Mouse (Mus musculus): ENCODE measurements around the gene Phldb2. TPM values are rescaled to one million over a fixed set of nuclear protein-coding genes. Genes with fewer than 3 reads are reported as not detected.

Phldb2 gene
- polyA plus RNA-seq, 1 experiment from 2014 or later, result 35.2 TPM

- H3K9ac ChIP-seq (ENCODE audit: low read length), result no peak overlapping the region
- WGBS, result 71% methylated on average over 5 of the region's 5 CpGs
- peaks cover 53% of the 10 kb centered on the region for H3K36me3 ChIP-seq (ENCODE audit: control insufficient read depth, insufficient read depth, low read length)
- no peaks in the 10 kb centered on the region for H3K4me1 ChIP-seq (replicated peaks; ENCODE audit: control insufficient read depth, insufficient read depth, low read length)
- H3K27me3 ChIP-seq (replicated peaks; ENCODE audit: control insufficient read depth, insufficient read depth, low read length), result no peaks in the 10 kb centered on the region
- no peak for DNase-seq (ENCODE audit: low spot score)
- no peaks in the 10 kb centered on the region for H3K9me3 ChIP-seq (ENCODE audit: control insufficient read depth, low read length)
- H3K27ac ChIP-seq (ENCODE audit: low read depth), result no peak overlapping the region
- no peak for ATAC-seq (replicated peaks; ENCODE audit: low FRiP score, low TSS enrichment, low read depth)
- no peak overlapping the region for H3K4me2 ChIP-seq (ENCODE audit: low read length)
- no peak overlapping the region for H3K4me3 ChIP-seq (ENCODE audit: low read depth, low read length)
These were observed 158.2 kb downstream of the Phldb2 start for GRCm38 (mm10) chr16:45795188-45795693.

GRCm38 (mm10) chr16:45792781-45793180 is 160.6 kb downstream of the Phldb2 start:
- H3K4me2 ChIP-seq (ENCODE audit: low read length), result no peak overlapping the region
- no peaks in the 10 kb centered on the region for H3K9me3 ChIP-seq (ENCODE audit: control insufficient read depth, low read length)
- H3K27me3 ChIP-seq (replicated peaks; ENCODE audit: control insufficient read depth, insufficient read depth, low read length), result no peaks in the 10 kb centered on the region
- H3K36me3 ChIP-seq (ENCODE audit: control insufficient read depth, insufficient read depth, low read length), result peaks cover 65% of the 10 kb centered on the region
- H3K4me3 ChIP-seq (ENCODE audit: low read depth, low read length), result no peak overlapping the region
- no peak overlapping the region for H3K9ac ChIP-seq (ENCODE audit: low read length)
- ATAC-seq (replicated peaks; ENCODE audit: low FRiP score, low TSS enrichment, low read depth) (no peak), DNase-seq (ENCODE audit: low spot score) (no peak)
- WGBS, result 87% methylated on average over 2 of the region's 2 CpGs
- H3K27ac ChIP-seq (ENCODE audit: low read depth), result no peak overlapping the region
- no peaks in the 10 kb centered on the region for H3K4me1 ChIP-seq (replicated peaks; ENCODE audit: control insufficient read depth, insufficient read depth, low read length)

GRCm38 (mm10) chr16:45791286-45791685 is 162.1 kb downstream of the Phldb2 start:
- Histone ChIP-seq H3K4me1 (replicated peaks; ENCODE audit: control insufficient read depth, insufficient read depth, low read length) (no peaks in the 10 kb centered on the region), H3K4me3 (ENCODE audit: low read depth, low read length) (no peak overlapping the region), H3K36me3 (ENCODE audit: control insufficient read depth, insufficient read depth, low read length) (peaks cover 65% of the 10 kb centered on the region), H3K27me3 (replicated peaks; ENCODE audit: control insufficient read depth, insufficient read depth, low read length) (no peaks in the 10 kb centered on the region), H3K27ac (ENCODE audit: low read depth) (no peak overlapping the region), H3K9me3 (ENCODE audit: control insufficient read depth, low read length) (no peaks in the 10 kb centered on the region), H3K4me2 (ENCODE audit: low read length) (no peak overlapping the region), H3K9ac (ENCODE audit: low read length) (no peak overlapping the region)
- ATAC-seq (replicated peaks; ENCODE audit: low FRiP score, low TSS enrichment, low read depth) (no peak), DNase-seq (ENCODE audit: low spot score) (no peak)
- WGBS, result 68% methylated on average over 5 of the region's 5 CpGs

GRCm38 (mm10) chr16:45789311-45789710 is 164.1 kb downstream of the Phldb2 start:
- H3K27ac ChIP-seq (ENCODE audit: low read depth), result no peak overlapping the region

GRCm38 (mm10) chr16:45787650-45788049 is 165.7 kb downstream of the Phldb2 start:
- Histone ChIP-seq H3K36me3 (ENCODE audit: control insufficient read depth, insufficient read depth, low read length) (peaks cover 51% of the 10 kb centered on the region), H3K4me1 (replicated peaks; ENCODE audit: control insufficient read depth, insufficient read depth, low read length) (no peaks in the 10 kb centered on the region), H3K9me3 (ENCODE audit: control insufficient read depth, low read length) (no peaks in the 10 kb centered on the region), H3K27ac (ENCODE audit: low read depth) (no peak overlapping the region), H3K4me3 (ENCODE audit: low read depth, low read length) (no peak overlapping the region), H3K9ac (ENCODE audit: low read length) (no peak overlapping the region), H3K27me3 (replicated peaks; ENCODE audit: control insufficient read depth, insufficient read depth, low read length) (no peaks in the 10 kb centered on the region), H3K4me2 (ENCODE audit: low read length) (no peak overlapping the region)
- DNase-seq (ENCODE audit: low spot score) (no peak), ATAC-seq (replicated peaks; ENCODE audit: low FRiP score, low TSS enrichment, low read depth) (no peak)
- 86% methylated on average over 6 of the region's 6 CpGs for WGBS

More at GRCm38 (mm10) chr16:45789311-45789710, 164.1 kb downstream of the Phldb2 start:
- Histone ChIP-seq H3K4me3 (ENCODE audit: low read depth, low read length) (no peak overlapping the region), H3K4me1 (replicated peaks; ENCODE audit: control insufficient read depth, insufficient read depth, low read length) (no peaks in the 10 kb centered on the region), H3K9me3 (ENCODE audit: control insufficient read depth, low read length) (no peaks in the 10 kb centered on the region), H3K9ac (ENCODE audit: low read length) (no peak overlapping the region), H3K4me2 (ENCODE audit: low read length) (no peak overlapping the region), H3K36me3 (ENCODE audit: control insufficient read depth, insufficient read depth, low read length) (peaks cover 59% of the 10 kb centered on the region), H3K27me3 (replicated peaks; ENCODE audit: control insufficient read depth, insufficient read depth, low read length) (no peaks in the 10 kb centered on the region)
- no peak for DNase-seq (ENCODE audit: low spot score)
- 77% methylated on average over 2 of the region's 2 CpGs for WGBS
- ATAC-seq (replicated peaks; ENCODE audit: low FRiP score, low TSS enrichment, low read depth), result no peak

GRCm38 (mm10) chr16:45786639-45787038 is 166.8 kb downstream of the Phldb2 start:
- no peak overlapping the region for H3K9ac ChIP-seq (ENCODE audit: low read length)
- H3K9me3 ChIP-seq (ENCODE audit: control insufficient read depth, low read length), result no peaks in the 10 kb centered on the region
- no peaks in the 10 kb centered on the region for H3K27me3 ChIP-seq (replicated peaks; ENCODE audit: control insufficient read depth, insufficient read depth, low read length)
- DNase-seq (ENCODE audit: low spot score) (no peak), ATAC-seq (replicated peaks; ENCODE audit: low FRiP score, low TSS enrichment, low read depth) (no peak)
- H3K4me3 ChIP-seq (ENCODE audit: low read depth, low read length), result no peak overlapping the region
- no peak overlapping the region for H3K4me2 ChIP-seq (ENCODE audit: low read length)
- H3K27ac ChIP-seq (ENCODE audit: low read depth), result no peak overlapping the region
- WGBS, result 43% methylated on average over 8 of the region's 8 CpGs
- H3K36me3 ChIP-seq (ENCODE audit: control insufficient read depth, insufficient read depth, low read length), result peaks cover 47% of the 10 kb centered on the region
- no peaks in the 10 kb centered on the region for H3K4me1 ChIP-seq (replicated peaks; ENCODE audit: control insufficient read depth, insufficient read depth, low read length)

- no peak overlapping the region for H3K4me3 ChIP-seq (ENCODE audit: low read depth, low read length)
- no peak for DNase-seq (ENCODE audit: low spot score)
- H3K27ac ChIP-seq (ENCODE audit: low read depth), result no peak overlapping the region
- 73% methylated on average over 6 of the region's 6 CpGs for WGBS
- H3K4me2 ChIP-seq (ENCODE audit: low read length), result no peak overlapping the region
- ATAC-seq (replicated peaks; ENCODE audit: low FRiP score, low TSS enrichment, low read depth), result no peak
- H3K27me3 ChIP-seq (replicated peaks; ENCODE audit: control insufficient read depth, insufficient read depth, low read length), result no peaks in the 10 kb centered on the region
- no peaks in the 10 kb centered on the region for H3K4me1 ChIP-seq (replicated peaks; ENCODE audit: control insufficient read depth, insufficient read depth, low read length)
- peaks cover 70% of the 10 kb centered on the region for H3K36me3 ChIP-seq (ENCODE audit: control insufficient read depth, insufficient read depth, low read length)
- no peaks in the 10 kb centered on the region for H3K9me3 ChIP-seq (ENCODE audit: control insufficient read depth, low read length)
- H3K9ac ChIP-seq (ENCODE audit: low read length), result no peak overlapping the region
These were observed 173.4 kb downstream of the Phldb2 start for GRCm38 (mm10) chr16:45780001-45780400.

GRCm38 (mm10) chr16:45774813-45775212 is 178.6 kb downstream of the Phldb2 start:
- no peak overlapping the region for H3K27ac ChIP-seq (ENCODE audit: low read depth)
- no peak for ATAC-seq (replicated peaks; ENCODE audit: low FRiP score, low TSS enrichment, low read depth)
- H3K36me3 ChIP-seq (ENCODE audit: control insufficient read depth, insufficient read depth, low read length), result peaks cover 92% of the 10 kb centered on the region
- no peak overlapping the region for H3K4me3 ChIP-seq (ENCODE audit: low read depth, low read length)
- no peaks in the 10 kb centered on the region for H3K4me1 ChIP-seq (replicated peaks; ENCODE audit: control insufficient read depth, insufficient read depth, low read length)
- no peaks in the 10 kb centered on the region for H3K9me3 ChIP-seq (ENCODE audit: control insufficient read depth, low read length)
- no peak for DNase-seq (ENCODE audit: low spot score)
- WGBS, result 87% methylated on average over 5 of the region's 5 CpGs
- H3K27me3 ChIP-seq (replicated peaks; ENCODE audit: control insufficient read depth, insufficient read depth, low read length), result no peaks in the 10 kb centered on the region
- no peak overlapping the region for H3K9ac ChIP-seq (ENCODE audit: low read length)
- no peak overlapping the region for H3K4me2 ChIP-seq (ENCODE audit: low read length)

- Histone ChIP-seq H3K27ac (ENCODE audit: low read depth) (no peak overlapping the region), H3K36me3 (ENCODE audit: control insufficient read depth, insufficient read depth, low read length) (peaks cover 82% of the 10 kb centered on the region), H3K4me3 (ENCODE audit: low read depth, low read length) (no peak overlapping the region), H3K9ac (ENCODE audit: low read length) (no peak overlapping the region), H3K27me3 (replicated peaks; ENCODE audit: control insufficient read depth, insufficient read depth, low read length) (no peaks in the 10 kb centered on the region), H3K4me1 (replicated peaks; ENCODE audit: control insufficient read depth, insufficient read depth, low read length) (no peaks in the 10 kb centered on the region), H3K9me3 (ENCODE audit: control insufficient read depth, low read length) (no peaks in the 10 kb centered on the region), H3K4me2 (ENCODE audit: low read length) (no peak overlapping the region)
- 95% methylated on average over 6 of the region's 6 CpGs for WGBS
- ATAC-seq (replicated peaks; ENCODE audit: low FRiP score, low TSS enrichment, low read depth) (no peak), DNase-seq (ENCODE audit: low spot score) (no peak)
These were observed 182.5 kb downstream of the Phldb2 start for GRCm38 (mm10) chr16:45770914-45771313.
